Mouse (Mus musculus) common myeloid progenitor, adult 5-6 weeks (primary cell): ENCODE measurements around the gene Ntm. TPM values are rescaled to one million over a fixed set of nuclear protein-coding genes. Genes with fewer than 3 reads are reported as not detected.

Source experiments
- ATAC-seq: replicated peaks from 2 replicates; pipeline ENCODE4 v1.8.0; 2016; ENCODE audit warnings: low read depth, mild to moderate bottlenecking, moderate TSS enrichment, inconsistent platforms; ENCODE audit not compliant: poor library complexity, severe bottlenecking
- total RNA-seq: library from RNA; stranded (forward); fragments of 200-1000, 187-1606 nt; gene quantifications from 2 replicates; pipeline ENCODE4 v1.2.3, GENCODE M21; 2017

Ntm gene
- total RNA-seq, 1 experiment from 2014 or later: not detected

- no peak for ATAC-seq
Observed at GRCm38 (mm10) chr9:29433156-29433555, 529.8 kb downstream of the Ntm start.

- no peak for ATAC-seq
Observed at GRCm38 (mm10) chr9:29431590-29431989, 531.4 kb downstream of the Ntm start.

GRCm38 (mm10) chr9:29430189-29430588 is 532.8 kb downstream of the Ntm start:
- no peak for ATAC-seq

GRCm38 (mm10) chr9:29428322-29428721 is 534.6 kb downstream of the Ntm start:
- ATAC-seq: no peak

GRCm38 (mm10) chr9:29426261-29426660 is 536.7 kb downstream of the Ntm start:
- no peak for ATAC-seq

- no peak for ATAC-seq
Observed at GRCm38 (mm10) chr9:29415578-29415977, 547.4 kb downstream of the Ntm start.

- ATAC-seq: no peak
Observed at GRCm38 (mm10) chr9:29413126-29413525, 549.8 kb downstream of the Ntm start.

GRCm38 (mm10) chr9:29412181-29412771 is 550.7 kb downstream of the Ntm start:
- no peak for ATAC-seq

GRCm38 (mm10) chr9:29411408-29412180 is 551.3 kb downstream of the Ntm start:
- ATAC-seq: no peak

- no peak for ATAC-seq
Observed at GRCm38 (mm10) chr9:29410728-29411407, 552.1 kb downstream of the Ntm start.

- ATAC-seq: no peak
Observed at GRCm38 (mm10) chr9:29410284-29410683, 552.7 kb downstream of the Ntm start.

GRCm38 (mm10) chr9:29409216-29409907 is 553.6 kb downstream of the Ntm start:
- peak; percentile 58; the same call in 1 of the 2 replicates for ATAC-seq

GRCm38 (mm10) chr9:29407954-29408353 is 555.0 kb downstream of the Ntm start:
- ATAC-seq: 0 out of 2 replicates have a peak, but pooled peaks have one; percentile 39

GRCm38 (mm10) chr9:29406973-29407372 is 556.0 kb downstream of the Ntm start:
- ATAC-seq: no peak

- ATAC-seq: no peak
Observed at GRCm38 (mm10) chr9:29406046-29406445, 556.9 kb downstream of the Ntm start.

GRCm38 (mm10) chr9:29400151-29400550 is 562.8 kb downstream of the Ntm start:
- no peak for ATAC-seq

- no peak for ATAC-seq
Observed at GRCm38 (mm10) chr9:29396101-29396500, 566.8 kb downstream of the Ntm start.

- ATAC-seq: no peak
Observed at GRCm38 (mm10) chr9:29393136-29393535, 569.8 kb downstream of the Ntm start.

- ATAC-seq: no peak
Observed at GRCm38 (mm10) chr9:29390796-29391517, 572.0 kb downstream of the Ntm start.

GRCm38 (mm10) chr9:29389224-29389623 is 573.7 kb downstream of the Ntm start:
- no peak for ATAC-seq
